Mouse (Mus musculus): ENCODE measurements around the gene Stat2. TPM values are rescaled to one million over a fixed set of nuclear protein-coding genes. Genes with fewer than 3 reads are reported as not detected.

The Stat2 gene
- 10.4 and 11.9 TPM in 2 replicates for polyA plus RNA-seq (2015; fragmentation: Nextera tagmentation; extraction: Ambion mirVana)

GRCm38 (mm10) chr10:128270287-128270841 is at the start of gene Stat2:
Stat2 (plus strand) TSS chr10:128270559.

GRCm38 (mm10) chr10:128225538-128225937 is 44.8 kb upstream of the Stat2 start, which contains the start of gene Mip:
Mip (plus strand) TSS chr10:128225838.

GRCm38 (mm10) chr10:128231697-128232419 is 38.5 kb upstream of the Stat2 start, which contains the start of gene Timeless:
Timeless (plus strand) TSS chr10:128232065.

GRCm38 (mm10) chr10:128253677-128254255 is 16.6 kb upstream of the Stat2 start, which contains the start of gene Apon:
Apon (plus strand) TSS chr10:128254096.

GRCm38 (mm10) chr10:128268371-128268770 is 2.0 kb upstream of the Stat2 start, which contains the start of gene Apof:
Apof (plus strand) TSS chr10:128268671.

GRCm38 (mm10) chr10:128298702-128299171 is 28.4 kb downstream of the Stat2 start, which contains the start of gene Il23a:
Il23a (minus strand) TSS chr10:128298752.

GRCm38 (mm10) chr10:128303126-128304021 is 33.0 kb downstream of the Stat2 start, which contains the start of gene Pan2:
Pan2 (plus strand) TSS chr10:128303335.

GRCm38 (mm10) chr10:128322141-128323108 is 52.1 kb downstream of the Stat2 start, which contains the start of gene Cnpy2:
Cnpy2 (plus strand) TSS chr10:128322459.

GRCm38 (mm10) chr10:128337306-128338181 is 67.2 kb downstream of the Stat2 start, which contains the start of gene Cs:
Cs (plus strand) TSS chr10:128337734.

Other genes starting within 250 kb of the Stat2 start
- gene Naca, start 235.0 kb upstream of the Stat2 start, polyA plus RNA-seq (2015; fragmentation: Nextera tagmentation; extraction: Ambion mirVana) = 537 and 542 TPM in 2 replicates
- gene Ptges3, start 211.6 kb upstream of the Stat2 start, polyA plus RNA-seq (2015; fragmentation: Nextera tagmentation; extraction: Ambion mirVana) = 268 and 285 TPM in 2 replicates
- 1,326 and 1,411 TPM in 2 replicates for gene Atp5b, start 187.3 kb upstream of the Stat2 start, polyA plus RNA-seq (2015; fragmentation: Nextera tagmentation; extraction: Ambion mirVana)
- 8.9 and 9.9 TPM in 2 replicates for gene Baz2a, start 179.0 kb upstream of the Stat2 start, polyA plus RNA-seq (2015; fragmentation: Nextera tagmentation; extraction: Ambion mirVana)
- gene Rbms2, start 90.3 kb upstream of the Stat2 start, polyA plus RNA-seq (2015; fragmentation: Nextera tagmentation; extraction: Ambion mirVana) = 7.7 and 11.5 TPM in 2 replicates
- gene Gls2, start 76.1 kb upstream of the Stat2 start, polyA plus RNA-seq (2015; fragmentation: Nextera tagmentation; extraction: Ambion mirVana) = 0.90 and 1.2 TPM in 2 replicates
- gene Spryd4, start 58.8 kb upstream of the Stat2 start, polyA plus RNA-seq (2015; fragmentation: Nextera tagmentation; extraction: Ambion mirVana) = 14.5 and 15.6 TPM in 2 replicates
- not detected in 2 replicates for gene Mip, start 44.7 kb upstream of the Stat2 start, polyA plus RNA-seq (2015; fragmentation: Nextera tagmentation; extraction: Ambion mirVana)
- 41.5 and 42.0 TPM in 2 replicates for gene Timeless, start 38.5 kb upstream of the Stat2 start, polyA plus RNA-seq (2015; fragmentation: Nextera tagmentation; extraction: Ambion mirVana)
- 0.27 and 0.45 TPM in 2 replicates for gene Apon, start 16.5 kb upstream of the Stat2 start, polyA plus RNA-seq (2015; fragmentation: Nextera tagmentation; extraction: Ambion mirVana)
- 0.53 and 0.72 TPM in 2 replicates for gene Apof, start 1.9 kb upstream of the Stat2 start, polyA plus RNA-seq (2015; fragmentation: Nextera tagmentation; extraction: Ambion mirVana)
- 0.16 TPM in 1 of 2 replicates, not detected in the other for gene Il23a, start 28.2 kb downstream of the Stat2 start, polyA plus RNA-seq (2015; fragmentation: Nextera tagmentation; extraction: Ambion mirVana)
- gene Pan2, start 32.8 kb downstream of the Stat2 start, polyA plus RNA-seq (2015; fragmentation: Nextera tagmentation; extraction: Ambion mirVana) = 16.4 and 18.3 TPM in 2 replicates
- 115 and 130 TPM in 2 replicates for gene Cnpy2, start 51.9 kb downstream of the Stat2 start, polyA plus RNA-seq (2015; fragmentation: Nextera tagmentation; extraction: Ambion mirVana)
- 101 and 112 TPM in 2 replicates for gene Cs, start 67.2 kb downstream of the Stat2 start, polyA plus RNA-seq (2015; fragmentation: Nextera tagmentation; extraction: Ambion mirVana)
- 9.0 and 9.1 TPM in 2 replicates for gene Coq10a, start 98.4 kb downstream of the Stat2 start, polyA plus RNA-seq (2015; fragmentation: Nextera tagmentation; extraction: Ambion mirVana)
- 6.4 and 6.5 TPM in 2 replicates for gene Ankrd52, start 106.6 kb downstream of the Stat2 start, polyA plus RNA-seq (2015; fragmentation: Nextera tagmentation; extraction: Ambion mirVana)
- gene Slc39a5, start 130.7 kb downstream of the Stat2 start, polyA plus RNA-seq (2015; fragmentation: Nextera tagmentation; extraction: Ambion mirVana) = 0.08 and 0.12 TPM in 2 replicates
- gene Nabp2, start 140.9 kb downstream of the Stat2 start, polyA plus RNA-seq (2015; fragmentation: Nextera tagmentation; extraction: Ambion mirVana) = 48.7 and 52.0 TPM in 2 replicates
- gene Rnf41, start 141.1 kb downstream of the Stat2 start, polyA plus RNA-seq (2015; fragmentation: Nextera tagmentation; extraction: Ambion mirVana) = 13.7 and 17.6 TPM in 2 replicates
- gene Smarcc2, start 188.7 kb downstream of the Stat2 start, polyA plus RNA-seq (2015; fragmentation: Nextera tagmentation; extraction: Ambion mirVana) = 22.0 and 26.1 TPM in 2 replicates
- gene Myl6, start 223.6 kb downstream of the Stat2 start, polyA plus RNA-seq (2015; fragmentation: Nextera tagmentation; extraction: Ambion mirVana) = 807 and 844 TPM in 2 replicates
- gene Myl6b, start 228.1 kb downstream of the Stat2 start, polyA plus RNA-seq (2015; fragmentation: Nextera tagmentation; extraction: Ambion mirVana) = 3.4 and 3.7 TPM in 2 replicates

Data from spleen, postnatal 0 days (tissue).